9 mouse cellular contexts compared by ENCODE assay signal in genomic region chr7:92479748-92480147, GRCm38 (mm10).
"Had no signal": no experiment of that assay in that cellular context is flagged by ENCODE, and none has a peak within 500 bp of the region (broad histone marks: within the 10 kb centered on the region; RNA-seq: fewer than 3 reads in every experiment).

No protein-coding gene starts in this region.

- DNase-seq: kidney, postnatal 25 days; layer of hippocampus, adult 9-11 months; liver; lung, adult 18-20 months; lung, postnatal 10 days; lung, postnatal 36 days; retina, postnatal 1 day; thymus, adult 18-20 months; thymus, postnatal 4 days had no signal
